Mouse (Mus musculus): ENCODE data around the gene Rfx8.
A peak's percentile ranks its signal among the peaks of the same experiment; 100 is the strongest.

The Rfx8 gene

DNA sequence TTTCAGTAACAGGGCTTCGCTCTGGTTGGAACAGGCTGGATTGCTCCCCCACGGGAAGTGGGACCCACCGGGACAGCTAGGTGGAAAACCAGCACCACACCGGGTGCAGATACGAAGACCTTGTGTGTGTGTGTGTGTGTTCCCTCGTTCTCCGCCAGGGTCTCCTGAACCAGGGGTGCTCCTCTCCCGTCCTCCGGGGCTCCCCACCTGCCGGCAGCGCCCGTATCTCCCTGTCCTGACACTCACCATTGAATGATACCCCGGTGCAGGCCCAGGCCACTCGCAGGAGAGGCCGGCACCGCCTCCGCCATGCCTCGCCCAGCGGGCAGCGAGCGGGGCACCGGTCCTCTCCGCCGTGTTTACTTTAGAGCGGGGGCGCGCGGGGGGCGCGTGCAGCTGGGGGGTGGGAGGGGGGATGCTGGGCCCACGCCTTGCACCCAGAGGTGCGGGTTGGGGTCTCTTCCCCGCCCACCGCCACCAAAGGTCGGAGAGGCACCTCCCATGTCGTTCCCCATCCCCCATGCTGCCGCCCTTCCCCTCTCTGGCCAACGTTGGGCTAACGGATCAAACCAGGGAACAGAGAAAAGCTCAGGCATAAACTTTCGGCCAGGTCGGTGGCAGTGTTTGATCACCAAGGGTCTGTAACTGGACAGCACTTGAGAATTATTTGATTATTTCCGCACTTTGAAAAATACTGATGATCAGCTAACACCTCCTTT, at the start of gene Rfx8:
Rfx8 (minus strand) TSS at position 366 of the 719 bp plus-strand sequence.
- no peak for DNase-seq

DNA sequence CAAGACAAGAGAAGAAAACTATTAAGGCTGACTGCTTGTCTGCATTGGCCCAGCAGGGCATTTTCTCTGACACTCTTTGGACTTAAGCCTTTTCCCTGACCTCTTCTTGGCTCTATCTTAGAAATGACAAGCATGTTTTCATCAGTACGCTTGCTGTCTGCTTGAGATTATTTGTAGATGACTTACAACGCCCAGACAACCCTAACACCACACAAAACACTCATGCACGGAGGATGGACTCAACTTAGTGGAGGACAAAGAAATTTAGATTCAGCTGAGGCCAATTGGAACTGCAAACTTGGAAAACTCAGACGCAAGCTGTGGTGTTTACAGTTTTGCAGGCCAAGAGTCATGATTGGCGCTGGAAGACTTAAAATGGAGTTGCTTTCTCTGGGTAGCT, 49.6 kb upstream of the Rfx8 start:
- no peak for DNase-seq

DNA sequence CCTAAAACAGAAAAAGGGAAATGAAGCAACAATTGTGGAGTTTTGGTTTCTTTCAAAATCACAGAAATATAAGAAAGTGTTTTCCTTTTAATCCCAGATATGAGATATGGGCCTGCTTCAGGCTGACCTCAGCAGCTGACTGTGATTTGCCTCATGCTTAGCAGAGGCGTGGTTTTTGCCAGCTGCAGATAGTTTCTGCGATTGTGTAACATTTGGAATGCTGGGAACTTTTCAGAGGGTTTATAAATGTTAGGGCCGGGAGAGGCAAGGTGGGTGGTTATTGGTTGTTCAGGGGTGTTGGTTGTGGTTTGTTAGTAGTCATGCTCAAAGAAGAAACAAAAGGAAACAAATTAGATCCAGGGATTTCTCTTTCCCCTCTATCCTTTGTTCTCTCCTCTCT, 47.2 kb upstream of the Rfx8 start:
- DNase-seq: no peak

- DNase-seq: no peak
Measured at GRCm38 (mm10) chr1:39765854-39766493, 45.2 kb upstream of the Rfx8 start.

DNA sequence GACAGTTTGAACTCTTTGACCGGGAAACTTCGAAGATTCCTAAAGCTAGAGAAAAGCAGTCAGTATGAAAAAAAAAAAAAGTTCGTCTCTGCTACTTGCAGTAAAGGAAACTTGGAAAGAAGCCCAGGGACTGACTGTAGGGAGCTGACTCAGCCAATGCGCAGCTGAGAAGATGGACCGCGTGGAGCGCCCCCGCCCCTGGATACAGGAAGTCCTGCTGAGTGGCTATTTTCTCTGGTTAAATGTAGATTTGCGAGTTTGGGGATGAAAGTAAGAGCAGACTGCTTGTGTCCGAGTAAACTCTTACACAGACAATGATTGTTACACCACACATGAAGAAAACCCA, 41.2 kb upstream of the Rfx8 start:
- DNase-seq: peak; percentile 87

- peak; percentile 71 for DNase-seq
Measured at GRCm38 (mm10) chr1:39761211-39762024, 40.6 kb upstream of the Rfx8 start.

DNA sequence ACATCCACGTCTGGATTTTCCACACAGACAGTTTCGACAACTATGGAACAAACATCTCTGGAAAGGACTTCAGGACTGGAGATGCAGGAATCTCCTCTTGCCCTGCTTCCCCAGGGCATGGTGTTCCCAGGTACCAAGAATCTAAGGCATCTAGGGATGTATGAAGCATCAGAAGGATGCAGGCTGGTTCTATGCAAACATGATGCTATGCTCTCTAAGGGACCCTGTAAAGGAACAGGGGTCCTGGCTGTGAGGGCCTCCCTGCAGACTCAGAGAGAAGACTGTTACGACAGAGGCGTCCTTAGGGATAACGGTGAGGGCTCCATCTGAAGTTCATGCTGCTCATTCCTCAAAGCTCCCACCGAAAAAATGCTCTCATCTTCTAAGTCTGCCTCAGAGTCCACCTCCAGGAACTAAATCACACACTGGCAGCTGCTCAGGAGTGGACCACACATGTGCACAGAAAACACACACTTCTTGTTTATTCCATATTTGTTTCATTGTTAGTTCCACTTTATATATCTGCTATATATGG, 39.5 kb upstream of the Rfx8 start:
- no peak for DNase-seq

- no peak for DNase-seq
Measured at GRCm38 (mm10) chr1:39759231-39760175, 38.7 kb upstream of the Rfx8 start.

DNA sequence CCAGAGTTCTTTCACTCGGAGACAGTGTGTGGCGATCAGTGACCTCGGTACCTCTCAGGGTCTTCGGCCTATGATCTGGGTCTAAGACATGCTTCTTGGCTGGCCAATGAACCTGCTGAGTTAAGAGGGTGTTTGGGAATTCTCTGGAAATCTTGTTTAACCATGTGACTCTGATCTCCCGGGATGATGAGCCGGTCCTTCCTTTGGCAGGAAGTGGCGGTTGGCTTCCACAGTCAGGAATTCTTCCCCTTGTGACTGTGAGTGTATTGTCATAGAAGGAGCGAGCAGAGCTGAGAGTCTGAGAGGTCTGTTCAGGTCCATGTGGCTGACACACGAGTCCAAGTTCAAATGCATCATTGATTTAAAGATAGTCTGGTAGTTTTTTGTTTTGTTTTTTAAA, 37.4 kb upstream of the Rfx8 start:
- no peak for DNase-seq

DNA sequence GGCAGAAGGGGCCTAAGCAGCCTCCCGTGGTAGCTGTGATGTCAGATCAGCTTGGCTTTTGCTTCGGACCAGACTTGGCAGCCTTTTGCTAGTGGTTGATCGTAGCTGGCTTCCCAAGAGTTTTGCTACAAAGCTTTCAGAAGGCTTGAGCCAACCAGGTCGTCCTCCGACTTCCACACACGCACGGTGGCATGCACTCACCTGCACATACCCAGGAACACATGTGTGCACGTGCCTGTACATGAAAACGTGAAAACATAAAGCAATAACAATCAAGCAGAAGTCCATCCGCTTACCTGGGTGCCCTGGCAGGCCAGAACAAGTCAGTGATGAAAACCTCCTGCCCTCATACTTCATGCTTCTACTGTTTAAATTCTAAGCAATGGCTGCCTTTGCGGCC, 36.2 kb upstream of the Rfx8 start:
- DNase-seq: no peak

- DNase-seq: no peak
Measured at GRCm38 (mm10) chr1:39754224-39754957, 33.6 kb upstream of the Rfx8 start.

GRCm38 (mm10) chr1:39751537-39751936, 30.7 kb upstream of the Rfx8 start:
- no peak for DNase-seq

DNA sequence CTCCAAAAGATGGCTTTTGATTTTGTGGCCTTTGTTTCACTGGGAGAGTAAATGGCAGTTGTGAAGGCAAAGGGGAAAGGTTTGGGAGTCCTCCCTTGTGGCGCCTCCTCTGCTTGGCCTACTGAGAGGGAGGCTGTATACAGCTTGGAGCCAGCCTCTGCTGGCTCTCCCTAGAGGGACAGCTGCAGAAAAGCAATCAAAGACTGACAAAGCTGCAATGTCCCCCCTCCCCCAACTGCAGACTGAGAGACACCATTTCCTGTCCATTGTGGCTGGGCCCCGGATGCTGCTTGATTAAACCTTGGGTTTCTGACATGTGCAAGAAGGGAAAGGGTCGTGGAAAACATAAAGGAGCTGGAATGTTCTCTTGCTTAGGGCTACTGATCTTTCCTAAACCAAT, 28.9 kb upstream of the Rfx8 start:
- DNase-seq: no peak

GRCm38 (mm10) chr1:39749214-39749613, 28.4 kb upstream of the Rfx8 start:
- no peak for DNase-seq

DNA sequence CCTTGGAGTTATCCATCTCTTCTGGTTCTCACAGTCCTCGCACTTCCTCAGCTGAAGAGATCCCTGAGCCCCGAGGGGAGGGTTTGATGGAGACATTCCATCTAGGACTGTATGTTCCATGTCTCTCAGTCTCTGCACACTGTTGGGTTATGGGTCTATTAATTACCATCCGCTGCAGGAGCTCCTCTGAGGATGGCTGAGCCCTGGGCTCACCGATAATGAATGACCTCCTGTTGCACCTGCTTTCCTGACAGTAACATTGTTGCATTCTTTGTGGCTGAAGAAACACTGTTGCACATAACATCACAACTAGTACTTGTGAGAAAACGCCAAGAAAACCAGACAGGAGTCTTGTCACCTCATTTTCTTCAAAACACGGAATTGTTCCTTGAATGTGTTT, 27.9 kb upstream of the Rfx8 start:
- DNase-seq: no peak

DNA sequence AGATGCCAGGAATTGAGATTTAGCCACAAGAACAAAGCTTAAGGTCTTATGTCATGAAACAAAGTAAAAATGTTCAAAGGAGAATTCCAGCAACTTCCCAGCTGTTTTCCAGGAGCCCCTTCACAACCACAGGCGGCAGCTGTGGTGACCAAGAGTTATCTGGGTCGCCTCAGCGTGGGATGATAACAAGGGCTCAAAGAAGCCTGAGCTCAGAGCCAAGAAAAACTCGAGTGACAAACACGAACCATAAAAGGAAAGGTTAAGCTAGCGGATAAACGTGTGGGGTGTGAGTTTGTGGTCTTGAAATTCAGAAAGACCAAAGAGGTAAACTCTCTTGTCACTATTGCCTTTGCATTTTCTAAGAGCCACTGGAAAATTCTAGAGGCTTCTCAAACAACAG, 25.7 kb upstream of the Rfx8 start:
- no peak for DNase-seq

DNA sequence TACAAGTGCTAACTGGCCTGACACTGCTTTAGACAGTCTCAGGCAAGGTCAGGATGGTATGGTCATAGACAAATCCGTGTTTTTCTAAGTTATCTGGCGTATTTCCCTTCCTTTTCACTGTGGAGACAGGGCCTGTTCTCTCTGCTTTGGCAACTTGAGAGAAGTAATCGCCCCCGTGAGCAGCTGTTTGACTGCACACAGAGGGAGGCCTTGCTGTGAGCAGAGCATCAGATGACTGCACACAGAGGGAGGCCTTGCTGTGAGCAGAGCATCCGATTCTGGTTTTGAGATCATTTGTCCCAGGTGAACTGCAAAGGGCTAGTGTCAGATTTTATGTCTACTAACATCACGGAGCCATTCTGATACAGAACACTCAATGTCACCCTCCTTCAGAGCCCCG, 20.2 kb upstream of the Rfx8 start:
- peak; percentile 24 for DNase-seq

DNA sequence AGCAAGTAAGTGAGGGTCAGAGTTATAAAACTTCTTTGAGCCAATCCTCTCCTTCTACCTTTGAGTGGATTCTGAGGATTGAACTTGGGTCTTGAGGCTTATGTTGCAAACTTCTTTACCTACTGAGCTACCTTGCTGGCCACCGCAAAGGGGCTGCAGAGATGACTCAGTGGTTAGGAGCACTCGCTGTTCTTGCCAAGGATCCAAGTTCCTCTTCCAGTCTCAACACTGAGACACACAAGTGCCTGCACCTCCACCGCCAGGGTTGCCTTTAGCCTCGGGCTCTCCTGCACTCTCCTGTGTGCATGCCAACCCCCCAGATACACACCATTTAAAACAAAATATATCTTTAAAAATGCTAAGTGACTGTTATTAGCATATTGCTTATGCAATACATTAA, 19.2 kb upstream of the Rfx8 start:
- no peak for DNase-seq

- no peak for DNase-seq
Measured at GRCm38 (mm10) chr1:39735927-39736604, 15.3 kb upstream of the Rfx8 start.

- DNase-seq: no peak
Measured at GRCm38 (mm10) chr1:39735493-39735892, 14.7 kb upstream of the Rfx8 start.

DNA sequence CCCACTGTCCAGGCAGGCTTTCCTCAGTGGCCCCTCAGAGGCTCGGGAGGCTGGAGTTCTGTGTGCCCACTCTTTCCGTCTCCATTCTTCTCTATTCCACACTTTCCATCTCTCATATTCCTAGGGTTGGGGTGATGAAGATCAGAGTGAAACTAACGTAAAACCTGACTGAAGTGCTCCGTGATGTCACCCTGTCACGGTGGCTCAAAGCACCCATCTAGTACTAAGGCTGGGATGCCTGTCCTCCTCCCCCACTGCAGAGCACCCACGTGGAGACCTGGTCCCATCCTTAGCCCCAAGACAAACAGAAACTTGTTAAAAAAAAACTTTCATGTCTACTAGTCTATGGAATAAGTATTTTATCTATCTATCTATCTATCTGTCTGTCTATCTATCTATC, 14.1 kb upstream of the Rfx8 start:
- no peak for DNase-seq

Measured in right cerebral cortex, adult 18-20 months (tissue).